Mouse (Mus musculus): ENCODE data around the gene Olfr1016. TPM values are rescaled to one million over a fixed set of nuclear protein-coding genes. Genes with fewer than 3 reads are reported as not detected.

Olfr1016 gene
- polyA plus RNA-seq, 1 experiment: not detected

DNA sequence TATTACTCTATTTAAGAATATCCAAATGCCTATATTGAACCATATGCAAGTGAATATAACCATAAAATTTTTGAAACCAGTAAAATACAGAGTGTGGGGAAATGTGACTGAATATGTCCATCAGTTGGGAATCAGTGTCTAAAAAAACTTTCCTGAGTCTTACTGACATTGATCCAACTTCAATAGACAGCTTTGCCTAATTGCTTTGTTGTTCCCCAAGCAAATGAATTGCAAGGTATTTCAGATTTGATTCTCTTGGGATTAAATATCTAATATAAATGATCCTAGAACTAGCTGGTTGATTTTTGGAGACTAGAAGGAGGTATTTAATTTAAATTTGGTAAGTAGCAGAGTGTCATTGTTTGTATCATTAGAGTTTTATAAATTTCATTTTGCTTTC lies 29.9 kb downstream of the Olfr1016 start, which contains the start of gene Olfr1014:
Gene Olfr1014, plus strand, starts transcription at position 301 of the 400 bp plus-strand sequence.
- H3K4me1 ChIP-seq (ENCODE audit: control insufficient read depth, insufficient read depth, low read length): no peaks in the 10 kb centered on the region
- TF ChIP-seq POLR2A (IDR thresholded peaks at IDR 0.05; ENCODE audit: control insufficient read depth, low read depth, low read length) (no peak), CTCF (IDR thresholded peaks at IDR 0.05; ENCODE audit: control insufficient read depth, insufficient read depth, insufficient replicate concordance, low read depth, low read length) (no peak)
- H3K36me3 ChIP-seq (ENCODE audit: control insufficient read depth, insufficient read depth, low read length): no peaks in the 10 kb centered on the region
- H3K4me3 ChIP-seq (ENCODE audit: control insufficient read depth, low read depth, low read length): no peak within 1 kb of the TSS
- H3K27me3 ChIP-seq (ENCODE audit: control insufficient read depth, insufficient read depth, low read length): no peaks in the 10 kb centered on the region
- no peak within 1 kb of the TSS for H3K27ac ChIP-seq (ENCODE audit: control insufficient read depth, insufficient read depth, low read depth, low read length)

GRCm38 (mm10) chr2:85766798-85767197 lies 35.5 kb downstream of the Olfr1016 start, which contains the start of gene Olfr1013:
Gene Olfr1013 (plus strand): TSS chr2:85767098.
- H3K27me3 ChIP-seq (ENCODE audit: control insufficient read depth, insufficient read depth, low read length): no peaks in the 10 kb centered on the region
- TF ChIP-seq CTCF (IDR thresholded peaks at IDR 0.05; ENCODE audit: control insufficient read depth, insufficient read depth, insufficient replicate concordance, low read depth, low read length): no peak
- TF ChIP-seq POLR2A (IDR thresholded peaks at IDR 0.05; ENCODE audit: control insufficient read depth, low read depth, low read length): no peak
- no peaks in the 10 kb centered on the region for H3K4me1 ChIP-seq (ENCODE audit: control insufficient read depth, insufficient read depth, low read length)
- no peak within 1 kb of the TSS for H3K27ac ChIP-seq (ENCODE audit: control insufficient read depth, insufficient read depth, low read depth, low read length)
- H3K4me3 ChIP-seq (ENCODE audit: control insufficient read depth, low read depth, low read length): no peak within 1 kb of the TSS
- H3K36me3 ChIP-seq (ENCODE audit: control insufficient read depth, insufficient read depth, low read length): no peaks in the 10 kb centered on the region

DNA sequence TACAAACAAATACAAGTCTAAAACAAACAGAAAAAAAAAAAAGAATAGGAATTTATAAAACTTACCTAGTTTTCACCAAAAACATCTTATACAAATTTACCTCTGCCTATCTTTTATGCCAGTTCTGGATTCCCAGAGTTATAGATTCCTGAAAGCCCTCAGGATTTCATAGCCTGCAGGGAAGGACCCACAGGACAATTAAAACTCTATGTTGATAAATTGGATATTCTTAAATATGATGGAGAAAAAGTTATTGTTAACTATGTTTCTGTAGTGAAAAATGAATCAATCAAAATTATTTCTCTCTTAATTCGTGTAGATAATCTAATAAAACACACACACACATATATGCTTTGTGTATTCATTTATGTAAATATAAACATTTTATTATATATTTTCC lies 39.7 kb downstream of the Olfr1016 start, which contains the start of gene Olfr1012:
Gene Olfr1012, minus strand, starts transcription at position 101 of the 400 bp plus-strand sequence.
- H3K27me3 ChIP-seq (ENCODE audit: control insufficient read depth, insufficient read depth, low read length): no peaks in the 10 kb centered on the region
- H3K4me1 ChIP-seq (ENCODE audit: control insufficient read depth, insufficient read depth, low read length): no peaks in the 10 kb centered on the region
- H3K36me3 ChIP-seq (ENCODE audit: control insufficient read depth, insufficient read depth, low read length): no peaks in the 10 kb centered on the region
- no peak within 1 kb of the TSS for H3K4me3 ChIP-seq (ENCODE audit: control insufficient read depth, low read depth, low read length)
- H3K27ac ChIP-seq (ENCODE audit: control insufficient read depth, insufficient read depth, low read depth, low read length): no peak within 1 kb of the TSS
- no peak for TF ChIP-seq POLR2A (IDR thresholded peaks at IDR 0.05; ENCODE audit: control insufficient read depth, low read depth, low read length)
- no peak for TF ChIP-seq CTCF (IDR thresholded peaks at IDR 0.05; ENCODE audit: control insufficient read depth, insufficient read depth, insufficient replicate concordance, low read depth, low read length)

DNA sequence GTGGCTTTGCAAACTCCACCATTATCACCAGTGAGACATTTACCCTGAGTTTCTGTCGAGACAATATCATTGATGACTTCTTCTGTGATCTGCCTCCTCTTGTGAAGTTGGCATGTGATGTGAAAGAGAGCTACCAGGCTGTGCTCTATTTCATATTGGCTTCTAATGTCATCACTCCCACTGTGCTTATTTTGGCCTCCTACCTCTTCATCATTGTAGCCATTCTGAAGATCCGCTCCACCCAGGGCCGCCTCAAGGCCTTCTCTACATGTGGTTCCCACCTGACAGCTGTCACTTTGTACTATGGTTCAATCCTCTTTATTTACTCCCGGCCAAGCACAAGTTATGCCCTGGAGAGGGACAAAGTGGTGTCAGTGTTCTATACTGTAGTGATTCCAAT lies 48.5 kb downstream of the Olfr1016 start:
- Histone ChIP-seq H3K27me3 (ENCODE audit: control insufficient read depth, insufficient read depth, low read length) (no peaks in the 10 kb centered on the region), H3K36me3 (ENCODE audit: control insufficient read depth, insufficient read depth, low read length) (no peaks in the 10 kb centered on the region), H3K27ac (ENCODE audit: control insufficient read depth, insufficient read depth, low read depth, low read length) (no peak overlapping the region), H3K4me3 (ENCODE audit: control insufficient read depth, low read depth, low read length) (no peak overlapping the region), H3K4me1 (ENCODE audit: control insufficient read depth, insufficient read depth, low read length) (no peaks in the 10 kb centered on the region)
- no peak for TF ChIP-seq CTCF (IDR thresholded peaks at IDR 0.05; ENCODE audit: control insufficient read depth, insufficient read depth, insufficient replicate concordance, low read depth, low read length)
- TF ChIP-seq POLR2A (IDR thresholded peaks at IDR 0.05; ENCODE audit: control insufficient read depth, low read depth, low read length): no peak

Other genes starting within 250 kb of the Olfr1016 start
- not detected in 2 replicates for gene Olfr996, start 223.3 kb downstream of the Olfr1016 start, polyA plus RNA-seq (2012; rRNA removed)
- not detected in 2 replicates for gene Olfr998, start 213.6 kb downstream of the Olfr1016 start, polyA plus RNA-seq (2012; rRNA removed)
- not detected in 2 replicates for gene Olfr1000, start 190.6 kb downstream of the Olfr1016 start, polyA plus RNA-seq (2012; rRNA removed)
- gene Olfr1002, start 151.8 kb downstream of the Olfr1016 start, polyA plus RNA-seq (2012; rRNA removed): not detected in 2 replicates
- not detected in 2 replicates for gene Olfr154, start 138.1 kb downstream of the Olfr1016 start, polyA plus RNA-seq (2012; rRNA removed)
- not detected in 2 replicates for gene Olfr1006, start 123.8 kb downstream of the Olfr1016 start, polyA plus RNA-seq (2012; rRNA removed)
- gene Olfr1008, start 113.1 kb downstream of the Olfr1016 start, polyA plus RNA-seq (2012; rRNA removed): not detected in 2 replicates
- gene Olfr1009, start 87.1 kb downstream of the Olfr1016 start, polyA plus RNA-seq (2012; rRNA removed): not detected in 2 replicates
- not detected in 2 replicates for gene Olfr1012, start 39.8 kb downstream of the Olfr1016 start, polyA plus RNA-seq (2012; rRNA removed)
- gene Olfr1013, start 35.4 kb downstream of the Olfr1016 start, polyA plus RNA-seq (2012; rRNA removed): not detected in 2 replicates
- not detected in 2 replicates for gene Olfr1014, start 29.8 kb downstream of the Olfr1016 start, polyA plus RNA-seq (2012; rRNA removed)
- gene Olfr1015, start 20.5 kb downstream of the Olfr1016 start, polyA plus RNA-seq (2012; rRNA removed): not detected in 2 replicates
- not detected in 2 replicates for gene Olfr1018, start 15.9 kb upstream of the Olfr1016 start, polyA plus RNA-seq (2012; rRNA removed)
- not detected in 2 replicates for gene Olfr1019, start 42.9 kb upstream of the Olfr1016 start, polyA plus RNA-seq (2012; rRNA removed)
- gene Olfr1020, start 44.5 kb upstream of the Olfr1016 start, polyA plus RNA-seq (2012; rRNA removed): not detected in 2 replicates
- gene Olfr1022, start 66.0 kb upstream of the Olfr1016 start, polyA plus RNA-seq (2012; rRNA removed): not detected in 2 replicates
- not detected in 2 replicates for gene Olfr1023, start 83.1 kb upstream of the Olfr1016 start, polyA plus RNA-seq (2012; rRNA removed)
- not detected in 2 replicates for gene Olfr1024, start 102.5 kb upstream of the Olfr1016 start, polyA plus RNA-seq (2012; rRNA removed)
- not detected in 2 replicates for gene Olfr1025-ps1, start 112.6 kb upstream of the Olfr1016 start, polyA plus RNA-seq (2012; rRNA removed)
- not detected in 2 replicates for gene Olfr1026, start 119.0 kb upstream of the Olfr1016 start, polyA plus RNA-seq (2012; rRNA removed)
- gene Olfr1028, start 147.9 kb upstream of the Olfr1016 start, polyA plus RNA-seq (2012; rRNA removed): not detected in 2 replicates
- 0.02 and 0.31 TPM in 2 replicates for gene Olfr1029, start 171.4 kb upstream of the Olfr1016 start, polyA plus RNA-seq (2012; rRNA removed)
- not detected in 2 replicates for gene Olfr1030, start 176.7 kb upstream of the Olfr1016 start, polyA plus RNA-seq (2012; rRNA removed)
- not detected in 2 replicates for gene Olfr1031, start 187.8 kb upstream of the Olfr1016 start, polyA plus RNA-seq (2012; rRNA removed)
- gene Olfr1032, start 203.0 kb upstream of the Olfr1016 start, polyA plus RNA-seq (2012; rRNA removed): not detected in 2 replicates
- gene Olfr1033, start 218.1 kb upstream of the Olfr1016 start, polyA plus RNA-seq (2012; rRNA removed): 0.35 and 1.1 TPM in 2 replicates
- gene Olfr1034, start 243.3 kb upstream of the Olfr1016 start, polyA plus RNA-seq (2012; rRNA removed): not detected in 2 replicates

Data from testis, adult 2 months (tissue).